Mouse (Mus musculus): ENCODE data around the gene 4930447C04Rik.

GRCm38 (mm10) chr12:72967541-72967940, 27.0 kb upstream of the 4930447C04Rik start:
- TF ChIP-seq POLR2A (IDR thresholded peaks at IDR 0.05; ENCODE audit: extremely low read depth, insufficient read depth, low read length) (no peak), CTCF (IDR thresholded peaks at IDR 0.05; ENCODE audit: low read depth, low read length) (no peak)

Measured in liver, adult 2 months (tissue).